Mouse (Mus musculus) myocyte (in vitro differentiated cells): ENCODE measurements around the gene Chaf1a.
A peak's percentile ranks its signal among the peaks of the same experiment; 100 is the strongest.

ENCODE experiments used
- CEBPB ChIP-seq: IDR thresholded peaks from 2 replicates; pipeline ENCODE4 v1.6.1; 2011; ENCODE audit warnings: mild to moderate bottlenecking, moderate library complexity; ENCODE audit not compliant: poor library complexity, insufficient read depth, severe bottlenecking
- E2F4 ChIP-seq: IDR thresholded peaks from one replicate; pipeline ENCODE4 v1.6.1; 2011; ENCODE audit warnings: mild to moderate bottlenecking, control low read depth, moderate library complexity; ENCODE audit not compliant: insufficient read depth
- MAX ChIP-seq: IDR thresholded peaks from one replicate; pipeline ENCODE4 v1.6.1; 2011; ENCODE audit warnings: low read depth, mild to moderate bottlenecking, control low read depth
- MYOD1 ChIP-seq, 3 experiments: IDR thresholded peaks; one replicate each; pipeline ENCODE4 v1.6.1; 2011; ENCODE audit warnings: control low read depth in 2 of 3, low read depth in 2 of 3, mild to moderate bottlenecking in 2 of 3, moderate library complexity in 1 of 3; ENCODE audit not compliant: insufficient read length in 2 of 3, control insufficient read depth in 1 of 3
- MYOG ChIP-seq, 3 experiments: IDR thresholded peaks; one replicate each; pipeline ENCODE4 v1.6.1; 2011; ENCODE audit warnings: control low read depth in 2 of 3, low read depth in 2 of 3, mild to moderate bottlenecking in 2 of 3; ENCODE audit not compliant: insufficient read length in 2 of 3, control insufficient read depth in 1 of 3, insufficient read depth in 1 of 3
- POLR2A ChIP-seq: IDR thresholded peaks from one replicate; pipeline ENCODE4 v1.6.1; 2011; ENCODE audit warnings: low read depth, mild to moderate bottlenecking, control low read depth, moderate library complexity; ENCODE audit not compliant: insufficient read length
- POLR2AphosphoS2 ChIP-seq: IDR thresholded peaks from one replicate; pipeline ENCODE4 v1.6.1; 2011; ENCODE audit warnings: low read depth, control low read depth; ENCODE audit not compliant: insufficient read length
- TCF12 ChIP-seq: IDR thresholded peaks from one replicate; pipeline ENCODE4 v1.6.1; 2011; ENCODE audit warnings: mild to moderate bottlenecking, control low read depth; ENCODE audit not compliant: poor library complexity, insufficient read depth, severe bottlenecking
- TCF3 ChIP-seq: IDR thresholded peaks from one replicate; pipeline ENCODE4 v1.6.1; 2011; ENCODE audit warnings: low read depth, control low read depth; ENCODE audit not compliant: insufficient read length
- USF1 ChIP-seq: IDR thresholded peaks from one replicate; pipeline ENCODE4 v1.6.1; 2011; ENCODE audit warnings: low read depth, mild to moderate bottlenecking, control low read depth, moderate library complexity

GRCm38 (mm10) chr17:56016382-56016781 is 23.9 kb upstream of the Chaf1a start:
- TF ChIP-seq POLR2A (peak; percentile 57), MAX (no peak), TCF12 (no peak), USF1 (no peak), POLR2AphosphoS2 (peak; percentile 62), TCF3 (no peak), E2F4 (no peak), CEBPB (no peak), MYOD1 (IDR thresholded peaks at IDR 0.05; ENCODE audit: control insufficient read depth in 1 of 3, insufficient read length in 2 of 3, low read depth in 2 of 3) (no peak), MYOG (IDR thresholded peaks at IDR 0.05; ENCODE audit: control insufficient read depth in 1 of 3, insufficient read depth in 1 of 3, insufficient read length in 2 of 3, low read depth in 2 of 3) (no peak)
